Mouse (Mus musculus) MEL-GATA-1-ER (cell line): ENCODE data around the gene Etnk1.
"Not testable (repeated sequence)": the region's sequence is repeated elsewhere in the genome, so short reads cannot be mapped to it uniquely, and the experiment has no call there.

Experiments used
- DNase-seq: peaks from one replicate; pipeline ENCODE4 v3.0.0-alpha.2; 2012; ENCODE audit warnings: low read depth; ENCODE audit errors: extremely low read depth

Etnk1 gene

GRCm38 (mm10) chr6:143166452-143167357, at the start of gene Etnk1:
TSS of gene Etnk1 (plus strand) at chr6:143167221.
- DNase-seq = peak; percentile 86

- DNase-seq = no peak
Measured at GRCm38 (mm10) chr6:143119325-143119724, 47.7 kb upstream of the Etnk1 start.

GRCm38 (mm10) chr6:143125721-143126120, 41.3 kb upstream of the Etnk1 start:
- no peak for DNase-seq

- peak; percentile 37 for DNase-seq
Measured at GRCm38 (mm10) chr6:143129466-143129865, 37.6 kb upstream of the Etnk1 start.

GRCm38 (mm10) chr6:143129952-143130351, 37.1 kb upstream of the Etnk1 start:
- DNase-seq = no peak

- peak; percentile 45 for DNase-seq
Measured at GRCm38 (mm10) chr6:143130411-143130810, 36.6 kb upstream of the Etnk1 start.

- no peak for DNase-seq
Measured at GRCm38 (mm10) chr6:143131895-143132652, 34.9 kb upstream of the Etnk1 start.

GRCm38 (mm10) chr6:143133150-143133549, 33.9 kb upstream of the Etnk1 start:
- no peak for DNase-seq

- DNase-seq = no peak
Measured at GRCm38 (mm10) chr6:143135097-143135496, 31.9 kb upstream of the Etnk1 start.

- no peak for DNase-seq
Measured at GRCm38 (mm10) chr6:143136688-143137087, 30.3 kb upstream of the Etnk1 start.

GRCm38 (mm10) chr6:143137341-143137740, 29.7 kb upstream of the Etnk1 start:
- DNase-seq = no peak

- no peak for DNase-seq
Measured at GRCm38 (mm10) chr6:143139417-143139816, 27.6 kb upstream of the Etnk1 start.

- DNase-seq = no peak
Measured at GRCm38 (mm10) chr6:143140884-143141283, 26.1 kb upstream of the Etnk1 start.

- DNase-seq = not testable (repeated sequence)
Measured at GRCm38 (mm10) chr6:143141624-143142592, 25.1 kb upstream of the Etnk1 start.

- no peak for DNase-seq
Measured at GRCm38 (mm10) chr6:143142861-143143260, 24.2 kb upstream of the Etnk1 start.

GRCm38 (mm10) chr6:143143321-143143720, 23.7 kb upstream of the Etnk1 start:
- DNase-seq = no peak

GRCm38 (mm10) chr6:143143775-143144273, 23.2 kb upstream of the Etnk1 start:
- no peak for DNase-seq

- DNase-seq = no peak
Measured at GRCm38 (mm10) chr6:143144556-143144955, 22.5 kb upstream of the Etnk1 start.

- no peak for DNase-seq
Measured at GRCm38 (mm10) chr6:143145051-143145450, 22.0 kb upstream of the Etnk1 start.

GRCm38 (mm10) chr6:143146756-143147155, 20.3 kb upstream of the Etnk1 start:
- no peak for DNase-seq

GRCm38 (mm10) chr6:143148868-143149267, 18.2 kb upstream of the Etnk1 start:
- DNase-seq = no peak
